Mouse (Mus musculus): ENCODE measurements around the gene Mast4. TPM values are rescaled to one million over a fixed set of nuclear protein-coding genes. Genes with fewer than 3 reads are reported as not detected.

Mast4 gene
- polyA plus RNA-seq, 1 experiment: 10.8 TPM

- no peaks in the 10 kb centered on the region for H3K79me3 ChIP-seq (ENCODE audit: low read depth)
- H3ac ChIP-seq (ENCODE audit: control insufficient read depth, insufficient read length, low read depth): no peak overlapping the region
- TF ChIP-seq CTCF (IDR thresholded peaks at IDR 0.05; ENCODE audit: control insufficient read depth, insufficient read depth, insufficient read length) (no peak), MAX (IDR thresholded peaks at IDR 0.05) (no peak), CEBPB (IDR thresholded peaks at IDR 0.05; ENCODE audit: low read depth) (no peak), MYOD1 (IDR thresholded peaks at IDR 0.05; ENCODE audit: control insufficient read depth, insufficient read length, low read depth) (no peak), FOSL1 (IDR thresholded peaks at IDR 0.05; ENCODE audit: insufficient read depth, low read length, poor library complexity, severe bottlenecking) (no peak), USF1 (IDR thresholded peaks at IDR 0.05; ENCODE audit: low read depth) (no peak), MYOG (IDR thresholded peaks at IDR 0.05; ENCODE audit: control insufficient read depth, extremely low read depth, insufficient read length) (no peak)
- H3K27me3 ChIP-seq (ENCODE audit: control insufficient read depth, insufficient read depth, insufficient read length): no peaks in the 10 kb centered on the region
- H3K36me3 ChIP-seq (ENCODE audit: control insufficient read depth, insufficient read depth): no peaks in the 10 kb centered on the region
- no peaks in the 10 kb centered on the region for H3K79me2 ChIP-seq (ENCODE audit: control insufficient read depth, insufficient read depth)
- H3K4me3 ChIP-seq (ENCODE audit: insufficient read depth, poor library complexity, severe bottlenecking): no peak overlapping the region
These were observed 251.4 kb downstream of the Mast4 start for GRCm38 (mm10) chr13:103082891-103083290.

GRCm38 (mm10) chr13:103079806-103080205 is 254.5 kb downstream of the Mast4 start:
- Histone ChIP-seq H3ac (ENCODE audit: control insufficient read depth, insufficient read length, low read depth) (no peak overlapping the region), H3K4me3 (ENCODE audit: insufficient read depth, poor library complexity, severe bottlenecking) (no peak overlapping the region), H3K79me2 (ENCODE audit: control insufficient read depth, insufficient read depth) (no peaks in the 10 kb centered on the region), H3K36me3 (ENCODE audit: control insufficient read depth, insufficient read depth) (no peaks in the 10 kb centered on the region), H3K79me3 (ENCODE audit: low read depth) (no peaks in the 10 kb centered on the region), H3K27me3 (ENCODE audit: control insufficient read depth, insufficient read depth, insufficient read length) (no peaks in the 10 kb centered on the region)
- TF ChIP-seq USF1 (IDR thresholded peaks at IDR 0.05; ENCODE audit: low read depth): no peak
- no peak for TF ChIP-seq CEBPB (IDR thresholded peaks at IDR 0.05; ENCODE audit: low read depth)
- TF ChIP-seq FOSL1 (IDR thresholded peaks at IDR 0.05; ENCODE audit: insufficient read depth, low read length, poor library complexity, severe bottlenecking): no peak
- no peak for TF ChIP-seq MYOD1 (IDR thresholded peaks at IDR 0.05; ENCODE audit: control insufficient read depth, insufficient read length, low read depth)
- TF ChIP-seq MYOG (IDR thresholded peaks at IDR 0.05; ENCODE audit: control insufficient read depth, extremely low read depth, insufficient read length): no peak
- no peak for TF ChIP-seq CTCF (IDR thresholded peaks at IDR 0.05; ENCODE audit: control insufficient read depth, insufficient read depth, insufficient read length)
- TF ChIP-seq MAX (IDR thresholded peaks at IDR 0.05): no peak

DNA sequence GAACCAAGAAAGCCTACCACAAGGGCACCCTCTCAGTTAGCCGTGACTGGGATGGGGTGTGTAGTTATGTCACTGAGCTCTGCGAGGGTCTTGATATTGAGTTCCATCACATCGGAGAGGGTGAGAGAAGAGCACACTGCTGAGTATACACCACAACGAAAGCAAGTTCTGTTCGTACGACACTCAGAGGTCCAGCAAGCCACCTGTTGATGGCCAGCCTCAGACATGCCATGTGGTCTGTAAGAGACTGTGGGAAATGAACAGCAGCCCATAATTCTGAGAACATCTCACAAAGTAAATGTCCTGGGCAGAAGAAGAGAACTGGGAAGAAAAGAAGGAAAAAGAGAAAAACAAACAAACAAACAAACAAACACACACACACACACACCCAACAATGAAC is 255.5 kb downstream of the Mast4 start:
- Histone ChIP-seq H3ac (ENCODE audit: control insufficient read depth, insufficient read length, low read depth) (no peak overlapping the region), H3K4me3 (ENCODE audit: insufficient read depth, poor library complexity, severe bottlenecking) (no peak overlapping the region), H3K36me3 (ENCODE audit: control insufficient read depth, insufficient read depth) (no peaks in the 10 kb centered on the region), H3K27me3 (ENCODE audit: control insufficient read depth, insufficient read depth, insufficient read length) (no peaks in the 10 kb centered on the region), H3K79me3 (ENCODE audit: low read depth) (no peaks in the 10 kb centered on the region), H3K79me2 (ENCODE audit: control insufficient read depth, insufficient read depth) (no peaks in the 10 kb centered on the region)
- TF ChIP-seq CTCF (IDR thresholded peaks at IDR 0.05; ENCODE audit: control insufficient read depth, insufficient read depth, insufficient read length): no peak

DNA sequence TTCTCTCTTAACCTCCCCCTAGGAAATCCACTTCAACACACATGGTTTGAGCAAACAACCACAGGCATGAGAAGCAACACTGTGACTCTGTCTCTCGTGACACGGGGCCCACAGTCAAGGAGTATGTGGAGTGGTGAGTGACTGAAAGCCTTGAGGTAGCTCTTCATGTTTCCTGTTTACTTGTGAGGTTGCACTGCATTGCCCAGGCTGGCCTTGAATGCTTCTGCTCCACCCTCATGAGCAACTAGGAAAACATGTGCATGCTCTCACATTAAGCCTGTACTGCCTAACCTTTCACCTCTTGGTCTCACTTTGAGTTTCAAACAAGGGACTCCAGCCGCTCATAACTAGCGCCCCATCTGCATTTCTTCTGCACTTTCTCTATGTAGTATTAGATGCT is 260.8 kb downstream of the Mast4 start:
- Histone ChIP-seq H3K79me3 (ENCODE audit: low read depth) (no peaks in the 10 kb centered on the region), H3K79me2 (ENCODE audit: control insufficient read depth, insufficient read depth) (no peaks in the 10 kb centered on the region), H3K27me3 (ENCODE audit: control insufficient read depth, insufficient read depth, insufficient read length) (no peaks in the 10 kb centered on the region), H3K36me3 (ENCODE audit: control insufficient read depth, insufficient read depth) (no peaks in the 10 kb centered on the region), H3K4me3 (ENCODE audit: insufficient read depth, poor library complexity, severe bottlenecking) (no peak overlapping the region), H3ac (ENCODE audit: control insufficient read depth, insufficient read length, low read depth) (no peak overlapping the region)
- TF ChIP-seq MYOD1 (IDR thresholded peaks at IDR 0.05; ENCODE audit: control insufficient read depth, insufficient read length, low read depth) (no peak), FOSL1 (IDR thresholded peaks at IDR 0.05; ENCODE audit: insufficient read depth, low read length, poor library complexity, severe bottlenecking) (no peak), MYOG (IDR thresholded peaks at IDR 0.05; ENCODE audit: control insufficient read depth, extremely low read depth, insufficient read length) (no peak), CEBPB (IDR thresholded peaks at IDR 0.05; ENCODE audit: low read depth) (no peak), MAX (IDR thresholded peaks at IDR 0.05) (no peak), CTCF (IDR thresholded peaks at IDR 0.05; ENCODE audit: control insufficient read depth, insufficient read depth, insufficient read length) (no peak), USF1 (IDR thresholded peaks at IDR 0.05; ENCODE audit: low read depth) (no peak)

- Histone ChIP-seq H3K4me3 (ENCODE audit: insufficient read depth, poor library complexity, severe bottlenecking) (no peak overlapping the region), H3K79me2 (ENCODE audit: control insufficient read depth, insufficient read depth) (no peaks in the 10 kb centered on the region), H3K36me3 (ENCODE audit: control insufficient read depth, insufficient read depth) (no peaks in the 10 kb centered on the region), H3K27me3 (ENCODE audit: control insufficient read depth, insufficient read depth, insufficient read length) (no peaks in the 10 kb centered on the region), H3ac (ENCODE audit: control insufficient read depth, insufficient read length, low read depth) (no peak overlapping the region), H3K79me3 (ENCODE audit: low read depth) (no peaks in the 10 kb centered on the region)
- TF ChIP-seq USF1 (IDR thresholded peaks at IDR 0.05; ENCODE audit: low read depth) (no peak), MAX (IDR thresholded peaks at IDR 0.05) (no peak), CEBPB (IDR thresholded peaks at IDR 0.05; ENCODE audit: low read depth) (no peak), MYOG (IDR thresholded peaks at IDR 0.05; ENCODE audit: control insufficient read depth, extremely low read depth, insufficient read length) (no peak), MYOD1 (IDR thresholded peaks at IDR 0.05; ENCODE audit: control insufficient read depth, insufficient read length, low read depth) (no peak), CTCF (IDR thresholded peaks at IDR 0.05; ENCODE audit: control insufficient read depth, insufficient read depth, insufficient read length) (no peak), FOSL1 (IDR thresholded peaks at IDR 0.05; ENCODE audit: insufficient read depth, low read length, poor library complexity, severe bottlenecking) (no peak)
These were observed 262.5 kb downstream of the Mast4 start for GRCm38 (mm10) chr13:103071783-103072182.

- Histone ChIP-seq H3ac (ENCODE audit: control insufficient read depth, insufficient read length, low read depth) (no peak overlapping the region), H3K27me3 (ENCODE audit: control insufficient read depth, insufficient read depth, insufficient read length) (no peaks in the 10 kb centered on the region), H3K36me3 (ENCODE audit: control insufficient read depth, insufficient read depth) (no peaks in the 10 kb centered on the region), H3K4me3 (ENCODE audit: insufficient read depth, poor library complexity, severe bottlenecking) (no peak overlapping the region), H3K79me3 (ENCODE audit: low read depth) (no peaks in the 10 kb centered on the region), H3K79me2 (ENCODE audit: control insufficient read depth, insufficient read depth) (no peaks in the 10 kb centered on the region)
- TF ChIP-seq USF1 (IDR thresholded peaks at IDR 0.05; ENCODE audit: low read depth) (no peak), CEBPB (IDR thresholded peaks at IDR 0.05; ENCODE audit: low read depth) (no peak), CTCF (IDR thresholded peaks at IDR 0.05; ENCODE audit: control insufficient read depth, insufficient read depth, insufficient read length) (no peak), MYOD1 (IDR thresholded peaks at IDR 0.05; ENCODE audit: control insufficient read depth, insufficient read length, low read depth) (no peak), MAX (IDR thresholded peaks at IDR 0.05) (no peak), FOSL1 (IDR thresholded peaks at IDR 0.05; ENCODE audit: insufficient read depth, low read length, poor library complexity, severe bottlenecking) (no peak), MYOG (IDR thresholded peaks at IDR 0.05; ENCODE audit: control insufficient read depth, extremely low read depth, insufficient read length) (no peak)
These were observed 266.6 kb downstream of the Mast4 start for GRCm38 (mm10) chr13:103067581-103068166.

All from C2C12 (cell line).